Comparison of ENCODE assay signal across 7 mouse cellular contexts in genomic region chr1:64120811-64121515, GRCm38 (mm10). TPM values are rescaled to one million over a fixed set of nuclear protein-coding genes. Genes with fewer than 3 reads are reported as not detected.
DNase-seq lines count a peak whose midpoint lies in the region; ATAC-seq lines count a peak whose summit lies in the region.

No protein-coding gene starts in this region.

- H3K9me3 ChIP-seq in heart, embryonic 10.5 days: no peaks in the 10 kb centered on the region
- H3K9me3 ChIP-seq in kidney, embryonic 14.5 days (ENCODE audit: control insufficient read depth, low read length): no peaks in the 10 kb centered on the region
- H3K9me3 ChIP-seq in limb, embryonic 13.5 days: no peaks in the 10 kb centered on the region
- no peaks in the 10 kb centered on the region for H3K9me3 ChIP-seq in midbrain, embryonic 14.5 days (ENCODE audit: control insufficient read depth, low read length)
- no peaks in the 10 kb centered on the region for H3K9me3 ChIP-seq in stomach, embryonic 14.5 days (ENCODE audit: control insufficient read depth, low read depth, low read length)

- peak overlapping the region; percentile 100 for H3K27ac ChIP-seq in heart, embryonic 10.5 days
- H3K27ac ChIP-seq in kidney, embryonic 14.5 days (ENCODE audit: low read depth, low read length): peak overlapping the region; percentile 100
- peak overlapping the region; percentile 90 for H3K27ac ChIP-seq in limb, embryonic 13.5 days
- peak overlapping the region; percentile 100 for H3K27ac ChIP-seq in midbrain, embryonic 14.5 days (replicated peaks; ENCODE audit: low read depth, low read length)
- peak overlapping the region; percentile 100 for H3K27ac ChIP-seq in stomach, embryonic 14.5 days (ENCODE audit: low read length)

- peak; percentile 56 for DNase-seq in adrenal gland, postnatal 14 days
- peak; percentile 42 to 68 for DNase-seq in cerebellum, postnatal 4 days (ENCODE audit: low spot score in 2 of 2)
- DNase-seq in heart, embryonic 10.5 days (ENCODE audit: low spot score): no peak
- no peak for DNase-seq in midbrain, embryonic 14.5 days

- H3K4me3 ChIP-seq in heart, embryonic 10.5 days: peak overlapping the region; percentile 77
- H3K4me3 ChIP-seq in kidney, embryonic 14.5 days (ENCODE audit: low read length): peak overlapping the region; percentile 85
- peak overlapping the region; percentile 71 for H3K4me3 ChIP-seq in limb, embryonic 13.5 days
- peak overlapping the region; percentile 84 for H3K4me3 ChIP-seq in midbrain, embryonic 14.5 days (replicated peaks; ENCODE audit: low read depth, low read length)
- peak overlapping the region; percentile 65 for H3K4me3 ChIP-seq in stomach, embryonic 14.5 days (ENCODE audit: low read depth, low read length)

- no peaks in the 10 kb centered on the region for H3K27me3 ChIP-seq in heart, embryonic 10.5 days (ENCODE audit: insufficient read depth, poor library complexity, severe bottlenecking)
- H3K27me3 ChIP-seq in kidney, embryonic 14.5 days (ENCODE audit: control insufficient read depth, insufficient read depth, low read length): no peaks in the 10 kb centered on the region
- no peaks in the 10 kb centered on the region for H3K27me3 ChIP-seq in limb, embryonic 13.5 days
- H3K27me3 ChIP-seq in midbrain, embryonic 14.5 days (ENCODE audit: control insufficient read depth, insufficient read depth, low read length): no peaks in the 10 kb centered on the region
- no peaks in the 10 kb centered on the region for H3K27me3 ChIP-seq in stomach, embryonic 14.5 days (ENCODE audit: control insufficient read depth, insufficient read depth, low read length)

- peaks cover 34% of the 10 kb centered on the region for H3K4me1 ChIP-seq in heart, embryonic 10.5 days
- H3K4me1 ChIP-seq in kidney, embryonic 14.5 days (ENCODE audit: control insufficient read depth, insufficient read depth, low read length): peaks cover 17% of the 10 kb centered on the region; the same call in 1 of the 2 replicates
- H3K4me1 ChIP-seq in limb, embryonic 13.5 days: peaks cover 33% of the 10 kb centered on the region
- H3K4me1 ChIP-seq in midbrain, embryonic 14.5 days (ENCODE audit: control insufficient read depth, insufficient read depth, low read length): peaks cover 30% of the 10 kb centered on the region
- peaks cover 16% of the 10 kb centered on the region for H3K4me1 ChIP-seq in stomach, embryonic 14.5 days (ENCODE audit: control insufficient read depth, insufficient read depth, low read length)

- 0% methylated on average over 25 of the region's 25 CpGs for WGBS in heart, embryonic 10.5 days
- under 1% methylated on average over 25 of the region's 25 CpGs for WGBS in kidney, embryonic 14.5 days
- WGBS in limb, embryonic 13.5 days: under 1% methylated on average over 24 of the region's 25 CpGs
- under 1% methylated on average over 25 of the region's 25 CpGs for WGBS in midbrain, embryonic 14.5 days
- 0% methylated on average over 25 of the region's 25 CpGs for WGBS in stomach, embryonic 14.5 days

- peak overlapping the region; percentile 84 for H3K9ac ChIP-seq in kidney, embryonic 14.5 days (ENCODE audit: low read depth, low read length)
- peak overlapping the region; percentile 81 for H3K9ac ChIP-seq in limb, embryonic 13.5 days
- H3K9ac ChIP-seq in midbrain, embryonic 14.5 days (replicated peaks; ENCODE audit: low read length): peak overlapping the region; percentile 100
- H3K9ac ChIP-seq in stomach, embryonic 14.5 days (replicated peaks; ENCODE audit: low read depth, low read length): peak overlapping the region; percentile 67

- peak overlapping the region; percentile 76 for H3K4me2 ChIP-seq in kidney, embryonic 14.5 days (replicated peaks; ENCODE audit: low read depth, low read length)
- peak overlapping the region; percentile 78 for H3K4me2 ChIP-seq in limb, embryonic 13.5 days (replicated peaks)
- peak overlapping the region; percentile 59 for H3K4me2 ChIP-seq in midbrain, embryonic 14.5 days (ENCODE audit: low read length)
- peak overlapping the region; percentile 57 for H3K4me2 ChIP-seq in stomach, embryonic 14.5 days (replicated peaks; ENCODE audit: low read depth, low read length)

- peak; percentile 51 for ATAC-seq in kidney, embryonic 14.5 days (ENCODE audit: low FRiP score, low TSS enrichment)
- ATAC-seq in limb, embryonic 13.5 days (ENCODE audit: low FRiP score, low read depth): peak; percentile 37
- ATAC-seq in midbrain, embryonic 14.5 days (ENCODE audit: low FRiP score, low TSS enrichment): peak; percentile 53
- ATAC-seq in stomach, embryonic 14.5 days (ENCODE audit: insufficient number of reproducible peaks, insufficient read depth, low FRiP score, low read depth): peak; percentile 24

- no peaks in the 10 kb centered on the region for H3K36me3 ChIP-seq in heart, embryonic 10.5 days
- H3K36me3 ChIP-seq in kidney, embryonic 14.5 days (ENCODE audit: control insufficient read depth, insufficient read depth, low read length): no peaks in the 10 kb centered on the region
- no peaks in the 10 kb centered on the region for H3K36me3 ChIP-seq in limb, embryonic 13.5 days
- no peaks in the 10 kb centered on the region for H3K36me3 ChIP-seq in midbrain, embryonic 14.5 days (ENCODE audit: control insufficient read depth, insufficient read depth, low read length)
- H3K36me3 ChIP-seq in stomach, embryonic 14.5 days (ENCODE audit: control insufficient read depth, insufficient read depth, low read length): no peaks in the 10 kb centered on the region

RNA-seq across cellular contexts. Expression of gene Klf7, which starts 1.1 kb away (rescaled TPM):
- 18.3 and 20.2 TPM in 2 replicates for total RNA-seq in adrenal gland, postnatal 14 days (2021)
- polyA plus RNA-seq in heart, embryonic 10.5 days (2016; fragmentation: Nextera tagmentation; extraction: Ambion mirVana): 15.1 and 15.8 TPM in 2 replicates
- polyA plus RNA-seq in kidney, embryonic 14.5 days (2014; fragmentation: Nextera tagmentation; extraction: Ambion mirVana): 18.1 and 21.0 TPM in 2 replicates
- polyA plus RNA-seq in limb, embryonic 13.5 days (2015; fragmentation: Nextera tagmentation; extraction: Ambion mirVana): 20.0 and 21.7 TPM in 2 replicates
- polyA plus RNA-seq in midbrain, embryonic 14.5 days (2014; fragmentation: Nextera tagmentation; extraction: Ambion mirVana): 86.1 and 95.5 TPM in 2 replicates
- 24.6 and 31.2 TPM in 2 replicates for polyA plus RNA-seq in stomach, embryonic 14.5 days (2014; fragmentation: Nextera tagmentation; extraction: Ambion mirVana)

Comparison
In these comparisons a context has a peak if more than half of its experiments do, and no peak if none do; other contexts are left out.
1. DNase-seq: peak in adrenal gland, postnatal 14 days (single experiment) and cerebellum, postnatal 4 days (2 of 2); none in heart, embryonic 10.5 days (single experiment) and midbrain, embryonic 14.5 days (single experiment).
2. Peak in every context shown above with its lines, with median percentiles within 50 percentile points of each other: H3K27ac ChIP-seq, H3K4me3 ChIP-seq, ATAC-seq, H3K4me2 ChIP-seq and H3K9ac ChIP-seq.